12 mouse cellular contexts compared by ENCODE assay signal in the genomic region with DNA sequence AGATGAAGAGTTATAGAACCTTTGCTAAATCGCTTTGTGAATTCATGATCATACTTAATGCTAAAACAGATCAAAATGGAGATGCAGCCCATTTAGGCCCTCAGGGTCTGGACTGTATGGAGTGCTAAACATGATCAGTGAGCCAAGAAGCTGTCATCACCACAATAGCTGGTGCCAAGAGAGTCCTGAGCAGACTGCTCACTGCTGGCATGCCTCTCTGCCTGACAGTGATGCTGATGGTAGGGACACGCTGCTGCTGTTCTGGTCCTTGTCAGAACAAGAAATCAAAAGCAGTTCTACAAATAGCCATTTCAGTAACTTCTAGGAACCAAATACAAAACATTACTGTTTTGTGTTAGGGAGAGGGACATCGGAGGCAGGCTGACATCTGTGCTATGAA. TPM values are rescaled to one million over a fixed set of nuclear protein-coding genes. Genes with fewer than 3 reads are reported as not detected.
DNase-seq lines count a peak whose midpoint lies in the region; ATAC-seq and TF ChIP-seq lines count a peak whose summit lies in the region.
"Had no signal": no experiment of that assay in that cellular context is flagged by ENCODE, and none has a peak within 500 bp of the region (broad histone marks: within the 10 kb centered on the region; RNA-seq: fewer than 3 reads in every experiment).

No protein-coding gene starts in this region.

- H3K27ac ChIP-seq in forebrain, embryonic 12.5 days, result no peak overlapping the region
- H3K27ac ChIP-seq in forebrain, embryonic 11.5 days (ENCODE audit: low read depth, low read length), result no peak overlapping the region
- H3K27ac ChIP-seq in lung, embryonic 16.5 days (ENCODE audit: low read length), result no peak overlapping the region
- H3K27ac ChIP-seq in layer of hippocampus, adult 2 months, result peak overlapping the region; percentile 36; the same call in 1 of the 2 replicates

- H3K4me3 ChIP-seq in forebrain, embryonic 12.5 days (replicated peaks), result no peak overlapping the region
- H3K4me3 ChIP-seq in forebrain, embryonic 11.5 days (ENCODE audit: low read depth, low read length), result no peak overlapping the region
- H3K4me3 ChIP-seq in lung, embryonic 16.5 days (ENCODE audit: low read length), result no peak overlapping the region
- no peak overlapping the region for H3K4me3 ChIP-seq in lung, adult 2 months (replicated peaks; ENCODE audit: extremely low read depth, low read depth, low read length)
- no peak overlapping the region for H3K4me3 ChIP-seq in layer of hippocampus, adult 2 months
- H3K4me3 ChIP-seq: megakaryocyte, embryonic 14.5 days had no signal

- no peaks in the 10 kb centered on the region for H3K4me1 ChIP-seq in forebrain, embryonic 12.5 days
- H3K4me1 ChIP-seq in forebrain, embryonic 11.5 days (replicated peaks; ENCODE audit: control insufficient read depth, insufficient read depth, low read length), result no peaks in the 10 kb centered on the region
- no peaks in the 10 kb centered on the region for H3K4me1 ChIP-seq in lung, embryonic 16.5 days (replicated peaks; ENCODE audit: control insufficient read depth, insufficient read depth, low read length)
- no peaks in the 10 kb centered on the region for H3K4me1 ChIP-seq in lung, adult 2 months (ENCODE audit: control insufficient read depth, insufficient read depth, low read length)
- H3K4me1 ChIP-seq: megakaryocyte, embryonic 14.5 days had no signal

- peak; percentile 70; the same call in 1 of the 2 replicates for ATAC-seq in forebrain, embryonic 12.5 days (ENCODE audit: low FRiP score)
- ATAC-seq in forebrain, embryonic 11.5 days (replicated peaks; ENCODE audit: low FRiP score), result no peak
- peak; percentile 92 for ATAC-seq in lung, embryonic 16.5 days (ENCODE audit: low read depth)

- H3K9me3 ChIP-seq in forebrain, embryonic 12.5 days, result no peaks in the 10 kb centered on the region
- no peaks in the 10 kb centered on the region for H3K9me3 ChIP-seq in forebrain, embryonic 11.5 days (ENCODE audit: control insufficient read depth, low read length)
- no peaks in the 10 kb centered on the region for H3K9me3 ChIP-seq in lung, embryonic 16.5 days (ENCODE audit: control insufficient read depth, low read length)
- H3K9me3 ChIP-seq: megakaryocyte, embryonic 14.5 days had no signal

- 81% methylated on average over 3 of the region's 3 CpGs for WGBS in forebrain, embryonic 12.5 days
- WGBS in forebrain, embryonic 11.5 days, result 87% methylated on average over 3 of the region's 3 CpGs
- WGBS in lung, embryonic 16.5 days, result 59% methylated on average over 3 of the region's 3 CpGs
- WGBS in lung, adult 2 months, result 61% methylated on average over 3 of the region's 3 CpGs

- H3K9ac ChIP-seq in forebrain, embryonic 12.5 days, result no peak overlapping the region
- no peak overlapping the region for H3K9ac ChIP-seq in forebrain, embryonic 11.5 days (ENCODE audit: low read length)
- H3K9ac ChIP-seq in lung, embryonic 16.5 days (ENCODE audit: low read length), result no peak overlapping the region

- TF ChIP-seq CTCF in lung, adult 2 months (IDR thresholded peaks at IDR 0.05; ENCODE audit: insufficient read depth, low read length), result no peak
- TF ChIP-seq CTCF in layer of hippocampus, adult 2 months (conservative IDR thresholded peaks at IDR 0.05), result no peak

- DNase-seq in forebrain, embryonic 11.5 days (ENCODE audit: low spot score), result no peak
- no peak for DNase-seq in lung, adult 2 months
- DNase-seq in layer of hippocampus, adult 2 months (ENCODE audit: low spot score in 2 of 2), result peak; percentile 16 to 21
- DNase-seq in right cerebral cortex, postnatal 36 days (ENCODE audit: low spot score in 2 of 2), result peak; percentile 13 to 15
- DNase-seq in B cell, adult 2 months, result no peak
- no peak for DNase-seq in testis, postnatal 10 days (ENCODE audit: low spot score)
- DNase-seq: thymus, postnatal 36 days had no signal

- H3K36me3 ChIP-seq in forebrain, embryonic 12.5 days (replicated peaks), result no peaks in the 10 kb centered on the region
- no peaks in the 10 kb centered on the region for H3K36me3 ChIP-seq in forebrain, embryonic 11.5 days (ENCODE audit: control insufficient read depth, insufficient read depth, low read length)
- no peaks in the 10 kb centered on the region for H3K36me3 ChIP-seq in lung, embryonic 16.5 days (ENCODE audit: control insufficient read depth, insufficient read depth, low read length)

- H3K27me3 ChIP-seq in forebrain, embryonic 12.5 days, result no peaks in the 10 kb centered on the region
- no peaks in the 10 kb centered on the region for H3K27me3 ChIP-seq in forebrain, embryonic 11.5 days (ENCODE audit: control insufficient read depth, insufficient read depth, low read length)
- no peaks in the 10 kb centered on the region for H3K27me3 ChIP-seq in lung, embryonic 16.5 days (ENCODE audit: control insufficient read depth, insufficient read depth, low read depth, low read length)
- H3K27me3 ChIP-seq: megakaryocyte, embryonic 14.5 days had no signal

- no peak for TF ChIP-seq POLR2A in lung, adult 2 months (IDR thresholded peaks at IDR 0.05; ENCODE audit: borderline replicate concordance, extremely low read depth, low read depth, low read length)

- H3K4me2 ChIP-seq in forebrain, embryonic 12.5 days, result no peak overlapping the region
- H3K4me2 ChIP-seq in forebrain, embryonic 11.5 days (ENCODE audit: low read depth, low read length, severe bottlenecking), result no peak overlapping the region
- H3K4me2 ChIP-seq in lung, embryonic 16.5 days (ENCODE audit: low read depth, low read length), result no peak overlapping the region

RNA-seq across cellular contexts. Expression of a gene that starts 35.5 kb away (rescaled TPM):
- polyA plus RNA-seq in forebrain, embryonic 12.5 days (2016; fragmentation: Nextera tagmentation; extraction: Ambion mirVana), result not detected in 2 replicates
- not detected in 2 replicates for polyA plus RNA-seq in forebrain, embryonic 11.5 days (2014; fragmentation: Nextera tagmentation; extraction: Ambion mirVana)
- not detected in 2 replicates for polyA plus RNA-seq in lung, embryonic 16.5 days (2015; fragmentation: Nextera tagmentation; extraction: Ambion mirVana)
- polyA plus RNA-seq in lung, adult 2 months (2012; rRNA removed), result not detected in 2 replicates
- not detected for total RNA-seq in layer of hippocampus, adult 2 months (2021)
- total RNA-seq: gastrocnemius, postnatal 4 days; left cerebral cortex, adult 8-10 months had no signal

RNA-seq across cellular contexts. Expression of a gene that starts 56.1 kb away (rescaled TPM):
- not detected in 2 replicates for polyA plus RNA-seq in forebrain, embryonic 12.5 days (2016; fragmentation: Nextera tagmentation; extraction: Ambion mirVana)
- not detected in 2 replicates for polyA plus RNA-seq in forebrain, embryonic 11.5 days (2014; fragmentation: Nextera tagmentation; extraction: Ambion mirVana)
- not detected in 2 replicates for polyA plus RNA-seq in lung, embryonic 16.5 days (2015; fragmentation: Nextera tagmentation; extraction: Ambion mirVana)
- not detected in 2 replicates for polyA plus RNA-seq in lung, adult 2 months (2012; rRNA removed)
- total RNA-seq in layer of hippocampus, adult 2 months (2021), result not detected
- total RNA-seq: gastrocnemius, postnatal 4 days; left cerebral cortex, adult 8-10 months had no signal

Comparison
In these comparisons a context has a peak if more than half of its experiments do, and no peak if none do; other contexts are left out.
1. DNase-seq: peak in layer of hippocampus, adult 2 months (2 of 2) and right cerebral cortex, postnatal 36 days (2 of 2); none in forebrain, embryonic 11.5 days (single experiment), lung, adult 2 months (single experiment), B cell, adult 2 months (0 of 2) and testis, postnatal 10 days (single experiment).